23 mouse cellular contexts compared by ENCODE assay signal in the genomic region with DNA sequence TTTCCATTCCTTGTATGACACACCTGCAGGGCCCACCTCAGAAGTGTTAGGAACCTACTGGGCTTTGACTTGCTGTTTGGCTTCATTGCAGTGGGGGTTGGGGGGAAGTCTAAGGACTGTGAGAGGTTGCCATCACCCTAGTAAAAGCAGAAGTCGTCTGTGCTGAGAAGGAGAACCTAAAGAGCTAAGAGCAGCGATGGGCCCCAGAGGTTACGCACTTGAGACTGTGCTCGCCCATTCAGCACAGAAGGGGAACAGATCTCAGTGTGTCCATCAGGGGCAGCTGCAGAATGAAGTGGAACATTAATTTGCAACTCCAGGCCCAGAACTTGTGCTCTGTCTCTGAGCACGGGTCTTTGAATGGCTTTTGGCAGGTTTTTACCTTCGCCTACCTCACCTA.
"Had no signal": no experiment of that assay in that cellular context is flagged by ENCODE, and none has a peak within 500 bp of the region (broad histone marks: within the 10 kb centered on the region; RNA-seq: fewer than 3 reads in every experiment).

No protein-coding gene starts in this region.

- H3K4me2 ChIP-seq: heart, embryonic 12.5 days; hindbrain, embryonic 13.5 days; hindbrain, embryonic 15.5 days; limb, embryonic 13.5 days; limb, embryonic 15.5 days; liver, embryonic 12.5 days had no signal

- H3K27me3 ChIP-seq: heart, embryonic 12.5 days; hindbrain, embryonic 13.5 days; hindbrain, embryonic 15.5 days; limb, embryonic 13.5 days; limb, embryonic 15.5 days; liver, embryonic 12.5 days had no signal

- ATAC-seq: hindbrain, postnatal 0 days; intestine, embryonic 16.5 days had no signal

- H3K27ac ChIP-seq: heart, adult 2 months; hindbrain, embryonic 10.5 days; hindbrain, embryonic 13.5 days; hindbrain, embryonic 15.5 days; hindbrain, postnatal 0 days; limb, embryonic 13.5 days; limb, embryonic 15.5 days; liver, embryonic 12.5 days had no signal

- H3K4me3 ChIP-seq: heart, adult 2 months; heart, embryonic 12.5 days; hindbrain, embryonic 10.5 days; hindbrain, embryonic 13.5 days; hindbrain, embryonic 15.5 days; limb, embryonic 13.5 days; limb, embryonic 15.5 days; liver, embryonic 12.5 days had no signal

- H3K4me1 ChIP-seq: hindbrain, embryonic 13.5 days; hindbrain, embryonic 15.5 days had no signal

- DNase-seq: gastrocnemius, postnatal 14 days; gastrocnemius, postnatal 36 days; heart, adult 2 months; heart, postnatal 10 days; heart, postnatal 4 days; kidney, adult 11 months; kidney, adult 2 months; kidney, adult 9 months; kidney, postnatal 10 days; kidney, postnatal 25 days; kidney, postnatal 4 days; layer of hippocampus, adult 9-11 months; layer of hippocampus, postnatal 36 days; left cerebral cortex, postnatal 4 days had no signal

- H3K9ac ChIP-seq: heart, embryonic 12.5 days; hindbrain, embryonic 13.5 days; hindbrain, embryonic 15.5 days; limb, embryonic 13.5 days; limb, embryonic 15.5 days; liver, embryonic 12.5 days had no signal

- H3K9me3 ChIP-seq: heart, embryonic 12.5 days; hindbrain, embryonic 10.5 days; hindbrain, embryonic 13.5 days; hindbrain, embryonic 15.5 days; limb, embryonic 13.5 days; limb, embryonic 15.5 days; liver, embryonic 12.5 days had no signal

- H3K36me3 ChIP-seq: heart, embryonic 12.5 days; hindbrain, embryonic 10.5 days; hindbrain, embryonic 13.5 days; hindbrain, embryonic 15.5 days; limb, embryonic 13.5 days; limb, embryonic 15.5 days; liver, embryonic 12.5 days had no signal
